Mouse (Mus musculus): ENCODE results near the gene Itga3.

The Itga3 gene

GRCm38 (mm10) chr11:95096608-95097373 is 20.2 kb upstream of the Itga3 start:
- DNase-seq (ENCODE audit: low spot score): no peak

DNA sequence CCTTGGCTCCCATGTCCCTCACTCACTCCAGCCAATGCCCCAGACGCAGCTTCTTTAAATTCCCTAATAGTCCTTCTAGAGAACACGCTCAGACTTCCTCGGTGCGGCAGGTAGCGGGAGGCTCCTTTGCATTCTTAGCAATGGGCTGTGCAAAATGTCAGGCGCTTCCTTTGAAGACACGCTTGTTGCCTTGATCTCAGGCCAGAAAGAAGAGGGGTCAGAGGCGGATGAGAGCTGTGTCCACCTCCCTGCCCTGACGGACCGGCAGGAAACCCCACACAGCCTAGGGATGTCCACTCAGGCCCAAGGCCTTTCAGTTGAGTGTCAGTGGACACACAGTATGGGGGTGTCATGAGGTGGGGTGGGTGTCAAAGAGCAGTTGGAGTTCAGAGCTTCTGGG is 19.0 kb upstream of the Itga3 start:
- DNase-seq (ENCODE audit: low spot score): no peak

DNA sequence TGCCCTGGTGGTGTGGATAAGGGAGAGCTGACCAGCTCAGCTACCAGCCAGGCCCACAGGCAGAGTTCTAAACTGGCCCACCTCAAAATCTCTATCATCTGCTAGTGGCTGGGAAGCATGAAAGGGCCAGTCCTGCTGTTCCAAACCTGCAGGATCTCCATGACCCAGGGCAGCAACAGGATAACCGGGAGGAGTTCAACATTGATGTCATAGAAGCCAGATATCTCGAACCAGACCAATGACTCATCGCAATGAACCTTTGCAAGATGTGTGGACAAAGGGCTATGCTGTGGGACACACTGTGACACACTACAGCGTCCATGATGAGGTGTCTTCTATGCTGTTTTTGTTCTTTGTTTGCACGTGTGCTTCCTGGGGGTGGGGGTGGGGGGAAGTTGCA is 16.5 kb upstream of the Itga3 start:
- DNase-seq (ENCODE audit: low spot score): no peak

DNA sequence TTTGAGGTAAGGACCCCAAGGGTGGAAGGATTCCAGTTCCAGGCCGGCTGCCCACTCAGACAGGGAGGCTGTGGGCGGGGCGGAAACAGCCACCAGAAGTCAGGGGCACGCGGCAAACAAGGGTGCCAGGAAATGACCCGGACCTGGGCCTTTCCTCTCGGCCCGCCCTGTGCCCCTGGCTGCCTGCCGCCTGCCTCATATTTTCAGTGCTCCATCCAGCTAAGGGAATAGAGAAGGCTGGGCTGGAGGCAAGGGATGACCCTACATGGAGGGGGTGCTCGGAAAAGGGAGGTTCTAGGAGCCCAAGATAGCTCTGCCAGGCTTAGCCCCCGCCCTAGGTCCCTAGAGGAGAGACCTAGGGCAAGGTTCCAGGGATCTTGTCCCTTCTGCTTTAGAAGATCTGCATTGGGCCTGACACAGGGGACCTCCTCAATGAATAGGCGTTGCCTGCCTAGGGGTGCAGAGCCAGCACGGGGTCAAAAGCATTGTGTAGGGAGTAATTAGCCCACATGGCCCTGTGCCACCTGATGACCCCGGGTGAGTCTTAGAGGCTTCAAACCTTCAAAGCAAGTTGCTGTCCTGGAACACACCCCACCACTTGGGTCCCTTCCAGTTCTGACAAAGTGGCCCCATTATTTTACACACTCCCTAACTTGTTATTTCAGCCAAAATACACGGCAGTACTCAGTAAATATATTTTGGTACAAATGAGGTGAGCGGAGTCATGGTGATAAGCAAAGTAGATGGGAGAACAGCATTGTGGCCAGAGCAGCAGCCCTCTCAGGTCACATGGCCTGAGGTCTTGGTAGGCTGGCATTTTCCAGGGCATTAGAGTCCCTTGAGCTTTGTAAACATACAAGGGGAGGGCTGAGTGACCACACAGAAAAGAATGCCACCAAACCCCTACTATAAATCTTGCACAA is 12.5 kb upstream of the Itga3 start:
- no peak for DNase-seq (ENCODE audit: low spot score)

- no peak for DNase-seq (ENCODE audit: low spot score)
These were observed 11.7 kb upstream of the Itga3 start for GRCm38 (mm10) chr11:95088286-95088685.

- DNase-seq (ENCODE audit: low spot score): no peak
These were observed 11.0 kb upstream of the Itga3 start for GRCm38 (mm10) chr11:95087301-95088228.

DNA sequence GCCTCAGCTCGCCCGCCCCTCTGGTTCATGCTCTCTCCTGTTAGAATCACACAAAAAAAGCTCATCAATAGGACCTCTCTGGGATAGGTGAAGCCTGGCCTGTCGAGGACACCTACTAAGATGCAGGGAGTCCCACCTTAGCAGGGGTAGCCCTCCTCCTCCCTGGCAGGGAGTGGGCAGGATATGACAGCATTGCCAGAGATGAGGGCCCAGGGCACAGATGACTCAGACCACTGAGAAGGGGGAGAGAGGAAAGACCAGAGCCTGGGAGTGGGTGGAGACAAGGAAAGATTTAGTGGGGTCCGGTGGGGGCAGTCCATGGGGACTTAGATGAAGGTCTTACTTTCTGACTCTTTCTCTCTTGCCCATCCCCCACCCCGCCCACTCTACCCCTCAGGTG is 9.6 kb upstream of the Itga3 start:
- DNase-seq (ENCODE audit: low spot score): no peak

DNA sequence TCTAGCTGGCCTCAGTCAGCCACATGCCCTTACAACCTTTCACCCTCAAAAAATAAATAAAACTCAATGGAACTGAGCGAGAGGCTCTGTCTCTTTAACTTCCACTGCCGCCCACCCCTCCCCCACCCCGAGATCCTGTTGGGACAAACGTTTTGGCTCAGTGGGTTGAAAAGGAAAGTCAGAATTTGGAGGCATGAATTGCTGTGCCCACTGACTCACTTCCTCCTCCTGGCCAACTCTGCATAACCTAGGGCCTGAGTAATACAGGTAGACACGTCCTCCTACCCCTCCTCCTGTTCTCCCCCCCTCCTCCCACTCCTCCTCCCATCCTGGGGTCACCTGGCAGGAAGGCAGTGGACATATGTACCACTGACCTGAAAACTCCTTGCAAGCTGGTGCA is 9.1 kb upstream of the Itga3 start:
- DNase-seq (ENCODE audit: low spot score): no peak

DNA sequence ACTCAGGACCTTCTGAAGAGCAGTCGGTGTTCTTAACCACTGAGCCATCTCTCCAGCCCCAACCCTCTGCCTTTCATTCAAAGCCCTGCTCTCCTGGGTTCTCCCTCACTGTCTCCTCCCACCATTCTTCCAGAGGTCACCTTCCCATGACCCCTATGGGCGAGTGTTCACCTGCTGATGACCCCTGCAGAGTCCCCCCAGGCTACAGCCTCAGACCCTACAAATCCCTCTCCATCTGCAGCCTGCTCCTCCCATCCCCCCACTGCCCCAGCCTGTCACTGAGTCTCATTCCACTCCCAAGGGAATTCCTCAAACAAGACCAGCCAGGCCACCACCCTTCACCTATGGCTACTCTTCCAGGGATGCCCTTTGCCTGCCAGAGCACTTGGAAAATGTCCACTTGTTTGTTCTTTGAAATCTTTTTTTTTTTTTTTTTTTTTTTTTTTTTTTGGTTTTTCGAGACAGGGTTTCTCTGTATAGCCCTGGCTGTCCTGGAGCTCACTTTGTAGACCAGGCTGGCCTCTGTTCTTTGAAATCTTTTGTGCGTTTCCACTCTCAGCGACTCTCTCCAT is 8.3 kb upstream of the Itga3 start:
- DNase-seq (ENCODE audit: low spot score): no peak

DNA sequence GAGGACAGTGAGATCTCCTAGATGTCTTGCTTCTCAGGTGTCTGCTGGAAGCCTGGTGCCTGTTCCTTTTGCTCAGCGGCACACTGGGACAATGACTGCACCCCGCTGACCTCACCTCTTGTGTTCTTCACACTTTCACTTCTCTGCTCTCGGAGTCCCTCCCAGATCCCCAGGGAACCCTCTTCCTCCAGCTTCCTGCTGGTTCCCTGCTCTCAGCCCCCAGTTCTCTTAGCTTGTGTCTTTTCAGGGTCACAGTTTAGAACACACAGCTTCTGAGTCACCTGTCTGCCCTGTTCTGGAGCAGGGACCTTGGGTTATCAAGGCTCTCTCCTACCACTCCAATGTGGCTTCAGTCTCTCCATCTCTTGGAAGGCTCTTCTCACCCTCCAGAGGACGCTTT is 7.6 kb upstream of the Itga3 start:
- DNase-seq (ENCODE audit: low spot score): no peak

DNA sequence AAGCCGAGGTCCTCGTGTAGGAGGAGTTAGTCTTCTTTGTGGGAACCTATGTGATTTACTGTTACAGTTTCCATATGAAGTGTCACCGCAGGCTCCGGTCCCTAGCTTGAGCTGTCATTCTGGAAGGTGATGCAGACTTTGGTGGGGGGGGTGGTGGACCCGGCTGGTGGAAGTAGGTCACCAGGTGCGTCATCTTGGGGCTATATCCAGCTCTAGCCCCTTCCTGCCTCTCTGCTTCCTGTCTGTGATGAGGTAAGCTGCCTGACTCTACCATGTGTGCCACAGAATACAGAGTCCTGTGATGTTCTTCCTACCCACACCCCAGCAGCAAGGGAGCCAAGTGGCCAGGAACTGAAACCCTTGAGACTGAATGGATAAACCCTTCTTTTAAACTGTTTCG is 6.3 kb upstream of the Itga3 start:
- DNase-seq (ENCODE audit: low spot score): no peak

DNA sequence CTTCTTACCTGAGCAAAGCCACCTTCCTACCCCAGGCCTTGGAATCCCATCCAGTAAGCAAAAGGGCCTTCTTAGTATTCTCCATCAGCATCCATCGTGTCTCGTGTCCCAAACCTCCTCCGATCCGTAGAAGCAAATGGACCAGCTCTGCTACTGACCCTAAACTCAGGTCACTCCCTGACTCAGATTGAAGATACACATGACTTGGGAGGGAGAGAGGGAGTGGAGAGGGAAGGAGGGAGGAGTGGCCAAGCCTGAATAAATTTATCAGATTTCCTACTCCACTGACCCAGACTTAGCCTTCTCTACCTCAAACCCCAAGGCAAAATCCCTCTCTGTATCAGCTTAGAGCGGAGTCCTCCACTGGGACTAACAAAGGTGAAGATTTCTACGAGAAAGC is 4.2 kb upstream of the Itga3 start:
- no peak for DNase-seq (ENCODE audit: low spot score)

- no peak for DNase-seq (ENCODE audit: low spot score)
These were observed 2.8 kb upstream of the Itga3 start for GRCm38 (mm10) chr11:95079256-95079875.

GRCm38 (mm10) chr11:95077956-95078355 is 1.4 kb upstream of the Itga3 start:
- DNase-seq (ENCODE audit: low spot score): no peak

DNA sequence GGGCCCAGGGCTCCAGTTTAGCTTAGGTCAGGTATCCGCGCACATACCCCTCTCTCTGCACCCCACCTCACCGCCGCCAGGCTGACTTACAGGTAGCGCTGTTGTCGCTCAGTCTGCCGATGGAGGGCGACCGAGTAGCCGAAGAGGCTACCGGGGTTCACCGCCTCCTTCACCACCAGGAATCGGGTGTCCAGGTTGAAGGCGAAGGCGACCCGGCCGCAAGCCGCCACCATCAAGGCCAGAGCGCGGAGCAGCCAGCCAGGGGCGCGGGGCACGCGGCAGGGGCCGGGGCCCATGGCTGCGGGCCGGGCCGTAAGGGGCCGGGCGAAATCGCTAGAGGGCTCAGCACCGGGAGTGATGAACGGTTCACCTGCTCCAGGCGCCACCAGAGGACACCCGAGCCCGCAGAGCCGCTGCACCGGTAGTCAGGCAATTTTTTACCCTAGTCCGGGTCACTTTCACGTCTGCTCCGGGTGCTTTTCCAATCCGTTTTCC is 513 bp downstream of the Itga3 start:
- DNase-seq (ENCODE audit: low spot score): no peak

- DNase-seq (ENCODE audit: low spot score): no peak
These were observed 1.2 kb downstream of the Itga3 start for GRCm38 (mm10) chr11:95075197-95076040.

GRCm38 (mm10) chr11:95074694-95075093 is 1.9 kb downstream of the Itga3 start:
- DNase-seq (ENCODE audit: low spot score): no peak

DNA sequence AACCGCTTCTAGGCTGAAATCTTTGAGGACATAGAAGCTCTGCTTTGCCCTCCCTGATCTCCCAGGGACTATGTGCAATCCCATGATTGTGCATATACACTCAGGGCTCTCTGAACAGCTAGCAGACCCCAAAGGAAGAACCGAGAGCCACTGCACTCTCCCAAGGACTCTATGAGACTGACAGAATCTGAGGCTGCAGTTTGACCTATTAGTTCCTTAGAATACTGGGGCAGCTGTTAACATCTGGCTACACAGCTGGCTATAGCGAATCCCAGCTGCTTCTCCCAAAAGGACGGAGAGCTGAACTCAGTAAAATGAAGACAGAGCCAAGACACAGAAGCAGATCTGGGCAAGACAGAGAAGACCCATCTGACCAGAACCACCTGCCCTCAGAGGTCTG is 2.8 kb downstream of the Itga3 start:
- DNase-seq (ENCODE audit: low spot score): no peak

- DNase-seq (ENCODE audit: low spot score): no peak
These were observed 3.8 kb downstream of the Itga3 start for GRCm38 (mm10) chr11:95072804-95073203.

DNA sequence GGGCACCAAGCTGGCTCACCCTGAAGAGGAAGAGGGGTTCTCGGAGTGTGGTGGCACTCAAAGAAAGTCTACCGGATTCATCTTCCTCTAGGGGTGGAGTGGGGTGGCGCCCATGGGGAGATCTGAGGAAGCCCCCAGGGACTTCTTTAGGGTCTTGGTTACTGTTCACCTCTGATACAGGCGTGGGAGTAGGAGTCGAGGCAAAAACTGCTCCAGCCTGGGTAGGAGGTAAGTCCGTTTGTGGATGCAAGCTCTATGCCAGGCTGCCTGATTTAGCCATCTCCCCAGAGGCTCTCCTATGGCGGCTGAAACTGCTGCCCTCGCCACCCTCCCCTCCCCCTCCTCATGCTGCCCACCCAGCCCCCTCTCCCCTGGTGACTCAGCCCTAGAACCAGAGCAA is 4.5 kb downstream of the Itga3 start:
- DNase-seq (ENCODE audit: low spot score): no peak
